Mouse (Mus musculus) MN1 (cell line): ENCODE data around the gene Krt39.

ENCODE experiments used
- DNase-seq: peaks from one replicate; pipeline ENCODE4 v3.0.0-alpha.2; 2016; ENCODE audit warnings: low spot score

Gene Krt39

GRCm38 (mm10) chr11:99471946-99472345 lies 49.2 kb downstream of the Krt39 start:
- no peak for DNase-seq

- DNase-seq, result no peak
These were observed 51.9 kb downstream of the Krt39 start for GRCm38 (mm10) chr11:99469228-99469627.

GRCm38 (mm10) chr11:99468566-99468965 lies 52.6 kb downstream of the Krt39 start:
- DNase-seq, result no peak

DNA sequence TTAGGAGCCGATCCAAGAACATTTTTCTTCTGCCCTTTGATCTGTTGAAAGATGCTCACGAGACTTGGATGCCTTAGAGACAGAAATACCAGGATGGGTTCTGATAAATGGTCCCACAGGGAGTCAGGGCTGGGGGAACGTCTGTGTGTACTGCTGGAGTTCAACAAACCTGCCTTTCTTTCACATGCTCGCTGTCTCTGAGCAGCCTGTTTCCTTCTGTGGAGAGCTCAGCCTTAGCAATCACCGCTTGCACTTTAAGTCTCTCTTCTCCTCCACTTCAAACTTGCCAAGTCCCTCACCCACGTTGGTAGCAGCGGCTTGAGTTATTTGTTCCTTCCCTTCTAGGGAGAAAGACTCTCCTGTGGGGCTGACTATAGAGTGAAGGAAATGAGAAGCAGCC lies 54.8 kb downstream of the Krt39 start:
- no peak for DNase-seq

DNA sequence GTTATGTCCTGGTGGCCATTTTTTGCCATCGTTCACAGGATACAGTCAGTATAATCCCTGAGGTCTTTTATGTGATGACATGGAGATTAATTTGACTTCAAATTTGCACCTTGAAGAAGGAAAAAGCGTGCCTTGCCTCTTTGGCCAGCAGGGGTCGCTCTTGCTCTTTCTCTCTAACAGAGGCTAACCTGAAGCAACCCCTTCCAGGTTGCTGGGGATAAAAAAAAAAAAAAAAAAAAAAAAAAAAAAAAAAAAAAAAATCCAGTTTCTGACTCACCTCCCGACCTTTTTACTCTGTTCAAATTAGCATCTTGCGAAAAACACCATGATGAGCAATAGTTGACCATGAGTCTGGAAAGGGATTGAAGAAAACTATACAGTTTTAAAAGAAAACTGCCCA lies 56.3 kb downstream of the Krt39 start:
- DNase-seq, result peak; percentile 65
